Mouse (Mus musculus): ENCODE measurements at regions not wholly inside any gene's neighbourhood (a gene's known extent, or its start where the extent isn't known, plus 50 kb on each side); places are given as distances from the start of the nearest gene placed in this dataset.
A peak's percentile ranks its signal among the peaks of the same experiment; 100 is the strongest.

DNA sequence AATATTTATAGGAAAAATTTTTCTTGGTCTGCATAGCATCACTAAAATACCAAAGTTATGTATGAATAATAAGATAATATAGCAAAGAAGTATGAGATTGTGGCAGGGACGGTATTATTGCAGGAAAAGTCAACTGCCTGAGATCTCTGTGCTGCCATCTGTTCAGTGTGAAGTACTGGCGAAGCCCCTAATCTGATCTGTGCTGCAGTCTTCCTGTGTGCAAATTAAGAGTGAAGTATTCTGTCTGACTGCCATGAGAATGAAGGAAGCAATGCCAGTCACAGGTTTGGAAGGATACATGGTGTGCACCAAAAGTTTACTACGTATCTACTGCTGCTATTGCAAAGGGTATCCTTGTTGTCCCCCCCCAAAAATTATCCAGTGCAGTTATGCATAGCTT lies 501.5 kb downstream of the Rab28 start:
- DNase-seq (ENCODE audit: low read depth, low spot score): no peak

DNA sequence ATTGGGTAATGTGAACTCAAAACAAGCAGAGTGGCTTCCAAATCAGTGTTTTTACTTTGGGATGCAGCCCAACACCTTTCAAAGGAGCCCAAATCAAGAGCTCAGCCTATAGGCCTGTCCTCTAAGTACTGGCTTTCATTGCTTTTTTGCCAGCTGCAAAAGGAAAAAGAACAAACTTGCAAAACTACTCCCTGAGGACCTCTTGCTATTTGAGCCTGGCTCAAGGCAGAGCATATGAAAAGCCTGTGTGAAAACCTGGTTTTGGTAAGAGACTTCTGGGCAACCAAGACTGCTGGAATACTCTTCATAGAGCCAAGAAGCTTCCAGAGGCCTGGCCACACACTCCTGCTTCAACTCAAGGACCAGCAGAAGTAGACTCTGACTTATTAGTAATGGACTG lies 503.5 kb downstream of the Rab28 start:
- peak; percentile 9 for DNase-seq (ENCODE audit: low read depth, low spot score)

DNA sequence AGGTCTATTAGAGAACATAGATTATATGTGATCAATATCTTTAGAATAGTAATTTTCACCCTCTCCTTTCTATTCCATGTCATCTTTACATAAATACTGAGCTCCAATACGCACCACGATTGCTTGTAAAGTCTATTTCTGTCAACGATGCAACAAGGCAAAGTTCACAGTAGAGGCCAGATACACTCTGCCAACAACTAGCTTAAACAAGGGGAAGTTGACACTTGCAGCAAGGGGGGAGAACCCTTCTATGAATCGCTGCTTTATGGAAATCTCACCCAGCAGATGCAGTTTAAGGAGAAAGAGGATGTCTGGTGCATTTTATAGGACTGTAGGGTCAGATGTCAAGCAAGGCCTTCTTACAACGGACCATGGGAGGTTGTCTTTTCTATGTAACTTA lies 520.8 kb downstream of the Rab28 start:
- DNase-seq (ENCODE audit: low read depth, low spot score): no peak

DNA sequence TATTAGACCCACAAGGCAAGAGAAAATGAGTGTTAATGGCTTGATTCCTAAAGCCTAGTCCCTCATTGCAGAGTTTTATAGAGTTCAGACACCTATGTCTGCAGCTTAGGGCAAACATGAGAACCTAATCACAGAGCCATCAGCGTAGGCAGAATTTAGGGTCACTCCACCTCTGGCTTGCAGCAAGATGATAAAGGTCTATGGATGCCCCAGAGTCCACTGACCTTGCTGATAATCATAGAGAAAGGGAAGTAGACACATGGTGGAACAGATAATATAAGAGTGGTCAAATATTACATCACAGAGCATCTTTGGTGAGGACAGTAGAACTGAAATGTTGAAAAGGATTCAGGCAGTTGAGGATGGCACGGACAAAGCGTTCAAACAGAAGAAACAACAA lies 530.7 kb downstream of the Rab28 start:
- DNase-seq (ENCODE audit: low read depth, low spot score): no peak

DNA sequence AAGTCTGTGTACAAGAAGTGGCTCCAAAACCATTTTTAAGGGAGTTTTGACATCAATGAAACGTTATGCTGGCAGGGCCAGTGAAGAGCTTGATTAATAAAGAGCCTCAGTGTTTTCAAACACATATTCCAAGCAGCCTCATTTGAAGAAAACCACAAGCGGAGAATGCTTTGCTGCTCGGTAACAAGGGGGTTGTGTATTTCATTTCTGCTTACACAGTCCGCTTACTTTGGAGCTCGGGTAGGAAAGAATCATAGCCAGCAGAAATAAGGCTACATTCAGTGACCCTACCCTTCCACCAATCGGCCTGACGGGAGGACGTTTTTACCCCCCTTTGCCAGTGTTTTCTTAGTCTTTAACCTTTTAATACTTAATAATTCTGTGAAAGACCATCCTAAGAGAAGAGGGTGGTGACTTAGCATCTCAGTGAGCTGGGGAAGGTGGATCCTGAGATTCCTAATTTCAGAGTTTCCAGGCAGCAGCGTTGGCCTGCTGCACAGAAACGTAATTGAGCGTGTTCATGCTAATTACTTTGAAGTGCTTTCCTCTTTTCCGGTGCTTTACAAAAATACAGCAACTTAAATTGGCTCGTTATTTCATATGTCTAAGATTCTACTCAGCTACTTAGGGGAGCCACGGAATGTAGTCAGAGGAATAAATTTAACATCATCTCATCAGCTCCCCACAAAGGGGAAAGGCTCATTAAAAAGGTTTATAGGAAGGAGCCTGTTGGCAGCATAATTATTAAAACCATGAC lies 541.9 kb downstream of the Rab28 start:
- DNase-seq (ENCODE audit: low read depth, low spot score): no peak

DNA sequence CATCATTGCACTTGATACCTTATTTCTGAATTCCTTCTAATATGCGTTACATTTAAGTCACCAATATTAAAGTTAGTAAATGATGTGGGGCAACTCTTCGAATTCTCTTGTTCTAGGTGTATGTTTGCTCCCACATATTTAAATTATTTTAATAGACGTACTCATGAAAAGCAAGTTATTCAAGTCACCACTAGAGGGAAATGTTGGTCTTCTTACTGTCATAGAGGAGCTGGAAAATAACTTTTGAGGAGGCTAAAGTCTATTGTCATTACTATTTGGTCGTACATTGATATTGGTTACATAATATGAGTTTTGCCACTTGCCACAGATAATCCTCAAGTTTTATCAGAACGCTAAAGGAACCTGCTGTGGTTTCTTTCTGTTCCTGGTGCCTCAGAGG lies 582.9 kb downstream of the Rab28 start:
- peak; percentile 84 for DNase-seq (ENCODE audit: low read depth, low spot score)

DNA sequence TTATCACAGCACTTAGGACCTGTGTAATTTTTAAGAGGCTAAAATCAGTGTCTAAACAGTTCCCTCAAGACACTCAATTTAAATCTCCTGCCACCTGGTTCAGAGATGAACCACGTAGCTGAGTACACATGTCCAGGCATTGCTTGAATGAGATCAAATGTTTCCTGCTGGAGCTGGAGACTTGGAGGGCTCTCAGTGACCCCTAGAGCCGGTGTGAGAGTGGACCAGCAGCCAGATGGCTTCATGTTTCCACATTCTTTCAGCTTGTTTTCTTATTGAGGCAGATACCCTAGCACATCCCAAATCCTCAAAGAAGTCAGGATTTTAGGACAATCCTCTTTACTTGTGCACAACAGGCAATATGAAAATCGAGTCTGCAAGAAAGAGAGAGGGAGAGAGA lies 590.3 kb downstream of the Rab28 start:
- no peak for DNase-seq (ENCODE audit: low read depth, low spot score)

DNA sequence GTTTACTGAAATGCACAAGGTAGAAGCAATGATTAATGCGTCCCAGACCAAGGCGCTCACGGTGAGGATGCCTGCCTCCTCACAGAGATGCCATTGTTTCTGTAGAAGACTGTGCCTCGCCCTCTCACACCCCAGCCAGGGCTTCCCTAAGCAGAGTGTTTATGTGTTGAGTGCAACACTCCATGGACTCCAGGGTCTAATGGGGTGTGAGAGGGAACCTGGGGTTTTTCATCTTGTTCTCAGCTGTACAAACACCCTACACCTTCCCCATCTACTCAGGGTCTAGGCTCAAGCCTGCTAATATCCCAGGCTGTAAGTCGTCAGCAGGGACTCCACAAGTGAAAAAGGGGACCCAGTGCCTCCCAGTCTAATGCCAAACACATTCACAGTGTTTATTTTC lies 620.2 kb downstream of the Rab28 start:
- no peak for DNase-seq (ENCODE audit: low read depth, low spot score)

DNA sequence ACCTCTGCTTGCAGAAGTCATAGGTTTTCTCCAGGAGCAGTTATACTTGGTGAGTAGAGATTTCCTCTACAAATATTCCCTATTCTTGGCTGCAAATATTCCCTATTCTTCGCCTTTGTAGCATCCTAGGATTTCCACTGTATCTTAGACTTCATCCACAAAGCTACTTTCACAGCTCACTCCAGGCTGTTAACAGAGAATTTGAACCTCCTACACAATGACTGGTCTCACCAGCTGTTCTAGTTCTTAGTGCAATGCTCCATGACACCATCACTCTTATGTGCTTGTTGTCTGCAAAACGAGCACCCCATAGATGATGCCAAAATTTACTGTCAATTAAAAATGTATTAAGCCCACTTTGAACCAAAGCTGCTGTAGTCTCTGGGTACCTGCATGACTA lies 631.5 kb downstream of the Rab28 start:
- no peak for DNase-seq (ENCODE audit: low read depth, low spot score)

DNA sequence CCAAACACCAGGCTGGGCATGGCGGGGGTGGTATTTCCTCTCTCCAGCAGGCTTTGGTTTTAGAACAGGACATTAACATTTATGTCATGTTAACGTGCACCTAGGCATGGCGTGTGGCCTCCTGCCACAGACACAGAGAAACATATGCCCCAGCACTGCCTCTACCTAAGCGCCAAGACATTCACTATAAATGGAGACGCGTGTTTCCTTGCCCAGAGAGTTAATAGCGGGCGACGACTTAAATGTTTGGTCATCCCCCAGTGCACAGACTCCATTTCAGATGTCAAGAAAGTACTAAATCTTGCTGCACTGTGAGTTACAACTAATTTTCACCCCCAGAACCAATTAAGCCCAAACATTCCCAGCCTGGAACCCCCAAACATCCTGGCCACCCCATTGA lies 646.3 kb downstream of the Rab28 start:
- DNase-seq (ENCODE audit: low read depth, low spot score): no peak

DNA sequence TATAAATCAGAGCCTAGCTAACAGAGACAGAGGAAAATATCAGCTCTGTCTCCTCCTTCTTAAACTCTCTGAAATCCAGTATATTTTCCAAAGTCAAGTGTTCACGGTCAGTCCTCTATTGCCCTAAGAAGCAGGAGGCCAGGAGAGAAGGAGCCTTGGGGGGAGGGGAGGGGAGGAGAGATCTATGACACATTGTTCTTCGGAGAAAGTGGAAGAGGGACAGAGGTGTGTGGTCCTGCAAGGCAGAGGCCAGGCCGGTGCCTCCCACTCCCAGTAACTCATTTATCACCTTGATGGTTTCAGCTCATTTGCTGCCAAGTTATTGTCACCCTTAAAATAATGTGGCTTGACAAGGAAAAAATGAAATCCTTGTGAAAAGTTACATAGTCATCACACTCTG lies 646.7 kb downstream of the Rab28 start:
- no peak for DNase-seq (ENCODE audit: low read depth, low spot score)

DNA sequence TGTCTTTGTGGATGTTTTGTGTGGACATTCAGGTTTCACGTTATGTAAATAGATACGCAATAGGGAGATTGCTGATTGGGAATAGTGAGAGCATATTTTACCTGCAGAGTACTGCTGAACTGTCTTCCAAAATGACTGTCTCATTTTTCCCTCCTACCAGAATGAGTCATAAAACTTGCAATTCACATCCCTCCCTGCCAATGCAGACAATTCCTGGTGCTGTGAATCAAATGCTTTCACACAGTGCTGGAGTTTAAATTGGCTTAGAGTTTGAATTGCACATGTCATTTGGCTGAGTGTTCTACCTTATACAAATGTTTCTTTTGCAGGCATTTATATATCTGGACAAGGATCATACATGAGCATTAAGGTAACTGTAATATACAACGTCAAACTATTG lies 649.9 kb downstream of the Rab28 start:
- no peak for DNase-seq (ENCODE audit: low read depth, low spot score)

DNA sequence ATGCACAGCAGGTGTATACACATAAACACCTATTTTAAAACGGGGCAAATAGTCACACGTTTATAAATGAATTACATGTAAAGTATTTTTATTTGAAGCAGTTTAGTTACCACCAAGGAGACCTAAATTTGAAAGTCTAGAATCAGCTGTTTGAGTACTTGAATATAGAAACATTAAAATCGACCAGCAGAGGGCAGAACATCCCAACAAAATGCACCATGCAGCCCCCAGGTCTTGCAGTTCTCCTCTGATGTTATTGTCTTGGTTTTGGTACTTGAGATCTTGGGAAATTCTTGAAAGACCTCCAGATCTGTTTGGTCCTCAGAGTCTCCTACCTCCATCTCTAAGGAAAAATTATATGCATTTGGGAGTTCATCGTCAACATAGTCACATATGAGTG lies 656.0 kb downstream of the Rab28 start:
- peak; percentile 67 for DNase-seq (ENCODE audit: low read depth, low spot score)

DNA sequence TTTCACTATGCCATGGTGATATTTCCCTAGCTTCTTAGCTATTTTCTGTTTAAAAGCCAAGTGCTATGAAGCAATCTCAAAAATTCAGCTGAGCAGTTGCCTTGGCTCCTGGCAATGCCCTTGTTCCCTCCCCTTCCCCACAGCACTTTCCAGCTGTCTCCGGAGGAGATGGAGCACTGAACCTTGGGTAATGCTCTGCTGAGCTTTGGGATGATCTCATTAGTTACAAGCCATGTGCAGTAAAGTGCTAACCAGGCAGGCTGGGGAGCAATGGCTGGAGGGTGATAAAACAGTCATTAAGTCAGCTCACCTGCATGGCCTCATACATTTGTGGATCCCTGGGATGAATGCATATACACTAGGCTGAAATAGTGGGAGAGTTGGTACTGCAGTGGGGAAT lies 659.4 kb downstream of the Rab28 start:
- no peak for DNase-seq (ENCODE audit: low read depth, low spot score)

DNA sequence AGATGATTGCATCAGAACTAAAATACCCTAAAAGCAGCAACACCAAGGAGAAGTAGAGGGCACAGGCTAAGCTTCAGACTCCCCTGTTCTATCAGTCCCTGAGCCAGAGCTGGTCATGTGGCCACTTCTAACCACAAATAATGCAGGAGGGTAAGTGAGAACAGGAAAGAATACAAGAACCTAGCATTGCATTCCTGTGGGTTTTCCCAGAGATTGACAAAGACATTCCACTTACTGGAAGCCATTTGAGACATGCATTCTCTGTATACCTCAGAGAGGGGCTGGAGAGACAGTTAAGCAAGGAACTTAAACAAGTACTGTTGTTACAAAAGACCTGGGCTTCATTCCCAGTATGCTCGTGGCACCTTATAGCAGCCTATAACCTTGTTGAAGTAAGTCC lies 662.7 kb downstream of the Rab28 start:
- DNase-seq (ENCODE audit: low read depth, low spot score): peak; percentile 69

DNA sequence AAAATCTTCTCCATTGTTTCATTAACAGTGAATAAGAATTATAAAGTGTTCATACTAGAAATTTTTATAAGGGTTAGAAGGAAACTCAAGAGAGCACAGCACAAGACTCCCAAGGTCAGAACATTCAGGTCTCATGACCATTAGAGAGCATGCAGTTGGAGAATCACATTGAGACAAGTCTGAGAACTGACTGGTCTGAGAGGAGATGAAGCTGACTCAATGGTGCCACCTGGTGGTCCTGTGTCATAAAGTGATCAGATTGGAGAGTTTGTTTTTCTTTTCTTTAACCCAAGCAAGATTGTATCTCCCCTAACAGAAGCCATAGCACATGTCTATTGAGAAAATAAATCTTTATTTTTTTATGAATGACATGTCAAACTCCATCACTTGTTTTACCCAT lies 663.5 kb downstream of the Rab28 start:
- DNase-seq (ENCODE audit: low read depth, low spot score): peak; percentile 88

DNA sequence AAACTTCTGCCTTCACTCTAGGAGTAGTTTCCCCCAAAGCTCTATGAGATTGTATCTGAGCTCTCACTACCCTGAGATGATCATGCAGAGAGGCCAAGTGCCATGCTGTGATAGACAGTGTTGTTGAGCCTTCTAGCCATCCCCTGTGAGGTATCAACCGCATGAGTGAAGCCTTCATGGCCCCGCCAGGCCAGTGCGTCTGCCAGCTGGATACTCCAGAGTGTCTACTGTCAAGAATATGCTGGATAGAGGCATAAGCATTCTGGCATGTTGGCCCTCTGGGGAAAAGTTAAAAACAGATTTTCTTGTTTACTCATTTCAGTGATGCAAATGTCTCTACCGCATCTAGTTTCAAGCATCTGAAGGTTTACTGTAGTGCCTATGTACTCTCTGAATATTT lies 669.2 kb downstream of the Rab28 start:
- DNase-seq (ENCODE audit: low read depth, low spot score): no peak

DNA sequence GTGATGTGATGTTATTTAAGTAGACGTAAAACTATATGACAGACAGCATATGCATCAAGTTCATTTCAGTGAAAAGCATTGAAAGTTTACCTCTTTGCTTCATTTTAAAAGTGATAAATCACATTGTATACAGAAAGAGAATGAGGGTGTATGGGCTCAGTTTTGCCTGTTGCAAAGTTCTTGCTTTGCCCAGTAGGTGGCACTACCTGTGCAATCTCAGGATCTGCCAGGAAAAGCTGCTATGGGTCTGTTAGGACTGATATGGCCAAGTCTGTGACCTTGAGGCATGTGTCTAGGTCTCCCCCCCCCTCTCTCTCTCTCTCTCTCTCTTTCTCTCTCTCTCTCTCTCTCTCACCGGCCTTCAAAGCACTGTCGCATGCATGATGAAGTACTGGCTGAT lies 701.3 kb downstream of the Rab28 start:
- DNase-seq (ENCODE audit: low read depth, low spot score): peak; percentile 51

DNA sequence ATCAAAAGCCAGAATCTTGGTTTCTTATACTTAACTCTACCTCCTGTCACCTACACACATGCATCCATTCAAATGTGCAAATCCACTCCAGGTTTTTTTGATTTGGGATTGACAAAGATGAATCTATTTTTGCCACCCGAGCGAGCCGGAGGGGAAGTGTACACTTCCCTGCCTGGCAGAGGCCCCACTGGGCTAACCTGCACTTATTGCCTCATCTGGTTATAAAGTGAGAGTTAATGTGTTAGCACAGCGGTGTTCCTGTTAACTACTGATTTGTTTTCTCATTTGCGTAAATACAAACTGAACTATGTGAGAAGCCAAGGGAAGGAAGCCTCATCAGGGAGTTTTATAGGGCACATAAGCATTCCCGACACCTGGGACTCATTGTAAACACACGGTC lies 721.4 kb downstream of the Rab28 start:
- no peak for DNase-seq (ENCODE audit: low read depth, low spot score)

DNA sequence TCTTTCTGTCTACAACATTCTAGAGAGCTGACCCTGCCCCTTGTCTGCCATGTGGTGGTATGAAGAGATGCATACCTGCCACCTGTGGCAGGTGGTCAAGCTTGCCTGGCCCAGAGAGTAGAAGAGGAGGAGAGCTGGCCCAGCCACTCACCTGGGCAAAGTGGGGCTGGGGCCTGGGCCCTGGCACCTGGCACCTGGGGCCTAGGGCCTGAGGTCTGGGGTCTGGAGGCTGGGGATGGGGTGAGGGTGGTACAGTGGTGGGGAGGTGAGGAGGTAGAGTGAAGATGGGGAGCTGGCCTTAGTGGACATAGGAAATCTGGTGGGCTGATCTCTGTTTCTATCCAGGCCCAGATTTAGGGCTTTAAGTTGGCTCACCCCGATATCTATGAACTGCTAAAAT lies 733.1 kb downstream of the Rab28 start:
- no peak for DNase-seq (ENCODE audit: low read depth, low spot score)

DNA sequence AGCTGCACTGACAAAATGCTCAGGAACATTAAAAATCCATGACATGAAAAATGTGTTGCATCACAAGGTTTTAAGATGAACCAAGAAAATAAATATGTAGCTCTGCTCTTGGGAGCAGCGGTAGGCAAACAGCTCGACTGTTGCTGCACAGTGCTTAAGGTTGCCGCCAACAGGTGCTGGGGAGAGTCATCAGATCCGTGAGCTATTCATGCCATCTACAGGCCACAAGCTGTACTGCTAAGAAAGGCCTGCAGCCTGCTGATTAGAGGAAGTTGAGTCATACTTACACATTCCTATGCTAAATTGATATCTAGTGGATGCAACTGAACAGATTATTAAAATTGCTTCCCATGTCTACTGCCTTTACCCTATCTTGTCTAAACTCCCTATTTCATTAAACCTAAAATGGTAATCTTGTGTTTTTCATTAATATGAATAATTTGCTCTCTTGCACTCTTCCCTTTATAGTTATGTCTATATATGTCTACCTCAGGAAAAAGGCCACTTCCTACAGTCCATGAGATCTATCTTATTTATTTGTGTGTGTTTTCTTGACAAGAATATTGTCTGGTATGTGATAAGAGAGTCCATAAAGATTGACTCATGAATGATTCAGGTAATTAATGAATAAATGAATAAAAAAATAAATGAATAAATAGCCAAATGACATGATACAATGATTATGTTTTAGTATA lies 754.9 kb downstream of the Rab28 start:
- DNase-seq (ENCODE audit: low read depth, low spot score): peak; percentile 78

DNA sequence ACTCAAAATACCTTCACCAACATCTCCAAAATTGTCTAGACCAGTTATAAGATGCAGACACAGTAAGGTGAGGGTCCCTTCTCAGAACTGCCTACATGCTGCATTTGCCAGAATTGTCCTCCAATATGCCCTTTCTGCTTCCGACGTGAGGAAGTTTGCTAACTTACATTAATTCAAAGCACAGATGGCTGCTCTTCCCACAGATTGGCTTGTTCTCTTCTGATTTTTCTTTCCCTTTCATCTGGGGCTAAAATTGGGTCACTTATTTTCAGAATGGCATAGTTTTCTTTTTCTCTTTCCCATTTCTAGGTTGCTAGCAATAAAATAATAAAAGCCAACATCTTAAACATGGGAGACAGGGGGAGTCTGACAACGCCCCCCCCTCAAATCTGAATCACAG lies 778.8 kb downstream of the Rab28 start:
- no peak for DNase-seq (ENCODE audit: low read depth, low spot score)

DNA sequence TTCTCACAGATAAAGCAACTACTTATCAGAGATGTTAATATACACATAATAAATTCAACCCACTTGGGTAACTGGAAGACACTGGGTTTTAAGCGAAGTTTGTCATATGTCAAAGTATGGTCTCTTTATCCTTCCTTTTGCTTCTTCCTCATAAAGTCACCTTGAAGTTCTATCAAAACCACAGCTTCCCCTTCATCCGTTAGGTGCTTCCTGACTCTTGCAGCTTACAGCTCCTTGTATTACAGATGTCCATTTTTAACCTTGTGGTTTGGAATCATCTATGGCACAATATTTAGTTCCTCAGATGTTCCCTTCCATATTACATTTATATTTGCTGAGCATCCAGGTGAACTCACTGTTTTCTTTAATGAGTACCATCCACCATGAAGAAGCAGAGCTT lies 787.0 kb downstream of the Rab28 start:
- DNase-seq (ENCODE audit: low read depth, low spot score): no peak

DNA sequence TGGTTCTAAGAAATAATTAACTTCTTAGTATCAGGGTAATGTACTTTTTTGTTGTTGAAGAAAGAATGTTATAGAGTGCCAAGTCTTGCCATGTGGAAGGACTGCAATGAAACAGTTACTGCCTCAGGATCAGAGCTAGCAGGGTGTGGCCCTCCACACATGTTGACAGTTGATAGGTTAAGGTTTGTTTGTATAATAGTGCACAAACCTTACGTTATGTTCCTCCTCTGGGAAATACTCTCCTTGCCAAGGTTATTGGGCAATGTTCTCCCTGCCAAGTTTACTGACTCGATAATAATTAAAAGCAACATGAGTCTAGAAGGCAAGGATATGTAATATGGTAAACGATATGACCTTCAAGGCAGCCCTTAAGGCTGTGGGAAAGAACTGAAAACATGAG lies 799.2 kb downstream of the Rab28 start:
- no peak for DNase-seq (ENCODE audit: low read depth, low spot score)
